Mouse (Mus musculus) embryonic fibroblast, embryonic 13.5 days (primary cell): Measurements from ENCODE around the gene Znrf4. TPM values are rescaled to one million over a fixed set of nuclear protein-coding genes. Genes with fewer than 3 reads are reported as not detected.

Experiments
- H3K27ac ChIP-seq: 2 replicates; pipeline ENCODE4 v1.5.1; 2012; ENCODE audit warnings: low read length, control low read depth, inconsistent platforms; ENCODE audit not compliant: insufficient read depth
- H3K4me1 ChIP-seq: 2 replicates; pipeline ENCODE4 v1.6.1; 2011; ENCODE audit warnings: low read length; ENCODE audit not compliant: control insufficient read depth, insufficient read depth
- H3K4me3 ChIP-seq: 2 replicates; pipeline ENCODE4 v1.5.1; 2011; ENCODE audit warnings: mild to moderate bottlenecking, control low read depth, low read length; ENCODE audit not compliant: insufficient read depth
- CTCF ChIP-seq: IDR thresholded peaks from 2 replicates; pipeline ENCODE4 v1.5.1; 2011; ENCODE audit warnings: mild to moderate bottlenecking, control low read depth, low read length, moderate library complexity, borderline replicate concordance; ENCODE audit not compliant: insufficient read depth
- POLR2A ChIP-seq: IDR thresholded peaks from 2 replicates; pipeline ENCODE4 v1.6.1; 2011; ENCODE audit warnings: low read depth, mild to moderate bottlenecking, control low read depth, low read length, moderate library complexity
- polyA plus RNA-seq: library from polyadenylated mRNA; stranded (reverse); fragments of >200 nt; gene quantifications from 2 replicates; pipeline ENCODE4 v1.2.4, GENCODE M21; 2011; ENCODE audit warnings: low read depth; ENCODE audit not compliant: missing spikeins, insufficient read length

Znrf4 gene
- polyA plus RNA-seq, 1 experiment: not detected

DNA sequence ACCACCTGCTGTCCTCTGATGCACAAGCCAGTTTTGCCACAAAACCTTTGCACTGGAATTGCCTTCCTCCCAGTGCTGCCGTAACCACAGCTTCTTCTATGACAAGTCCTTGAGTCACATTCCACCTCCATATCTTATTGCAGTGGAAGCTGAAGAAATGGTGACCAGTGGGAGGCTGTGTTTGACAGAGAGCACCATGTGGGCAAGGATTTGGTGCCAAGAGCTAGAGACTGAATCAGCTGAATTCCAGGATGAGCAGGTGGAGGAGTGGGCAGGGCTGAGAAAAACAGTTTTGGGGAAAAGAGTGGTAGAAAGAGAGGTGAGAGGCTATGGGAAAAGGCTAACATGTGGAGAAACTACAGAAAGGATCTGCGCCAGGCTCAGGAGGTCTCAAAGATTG, 18.4 kb downstream of the Znrf4 start:
- TF ChIP-seq POLR2A (no peak), CTCF (no peak)
- no peaks in the 10 kb centered on the region for H3K4me1 ChIP-seq
- H3K4me3 ChIP-seq: no peak overlapping the region
- H3K27ac ChIP-seq: no peak overlapping the region

DNA sequence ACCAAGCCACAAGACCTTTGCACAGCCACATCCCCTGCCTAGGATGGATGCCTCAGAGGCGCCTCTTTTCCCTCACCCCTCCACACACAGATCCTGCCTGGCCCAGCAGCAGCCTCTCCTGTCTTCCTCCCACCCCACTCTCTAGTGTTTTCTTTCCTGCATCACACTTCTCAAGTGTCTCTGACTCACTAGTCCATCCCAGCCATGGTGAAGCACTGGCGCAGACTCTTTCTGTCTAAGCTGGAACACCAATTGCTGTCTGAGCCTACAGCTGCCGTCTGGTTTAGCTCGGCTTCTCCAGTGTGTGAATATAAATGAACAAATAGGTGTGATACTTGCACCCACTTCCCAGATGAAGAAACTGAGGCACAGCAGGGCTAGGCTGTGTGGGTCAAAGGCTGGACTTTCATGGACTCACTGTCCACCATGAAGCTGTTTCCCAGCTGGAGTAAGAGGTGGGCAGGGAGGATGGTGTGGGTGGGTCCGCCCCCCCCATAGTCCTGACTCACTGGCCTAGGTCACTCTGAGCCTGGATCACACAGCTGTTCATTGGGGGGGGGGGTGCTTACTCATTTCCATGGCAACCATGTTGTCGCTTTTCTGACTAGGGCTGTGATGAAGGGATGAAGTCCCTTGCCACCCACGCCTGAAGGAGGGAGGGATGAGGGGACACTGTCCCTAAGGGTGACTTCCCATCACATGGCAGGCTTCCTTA, 21.6 kb downstream of the Znrf4 start:
- no peak overlapping the region for H3K27ac ChIP-seq
- H3K4me3 ChIP-seq: no peak overlapping the region
- H3K4me1 ChIP-seq: no peaks in the 10 kb centered on the region
- TF ChIP-seq POLR2A (no peak), CTCF (no peak)

DNA sequence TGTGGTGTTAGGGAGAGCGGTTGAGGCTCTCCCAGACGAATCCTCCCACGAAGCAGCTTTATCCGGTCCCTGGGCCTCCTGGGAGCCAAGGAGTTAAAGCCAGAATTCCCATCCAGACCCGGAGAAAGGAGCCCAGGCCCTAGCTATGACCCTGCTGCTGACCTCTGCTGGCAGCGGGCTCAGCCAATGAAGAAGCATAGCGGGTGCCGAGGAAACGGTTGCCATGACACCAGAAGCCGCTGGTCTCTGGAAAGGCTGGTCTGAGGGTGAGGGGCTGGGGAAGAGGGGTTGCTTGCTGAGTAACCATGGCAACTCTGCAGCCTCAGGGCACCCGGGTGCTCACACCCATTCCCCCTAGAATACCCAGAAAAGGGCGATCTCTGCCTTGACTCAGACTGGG, 24.2 kb downstream of the Znrf4 start:
- Histone ChIP-seq H3K4me1 (no peaks in the 10 kb centered on the region), H3K27ac (no peak overlapping the region), H3K4me3 (no peak overlapping the region)
- TF ChIP-seq CTCF: no peak
- TF ChIP-seq POLR2A: no peak

DNA sequence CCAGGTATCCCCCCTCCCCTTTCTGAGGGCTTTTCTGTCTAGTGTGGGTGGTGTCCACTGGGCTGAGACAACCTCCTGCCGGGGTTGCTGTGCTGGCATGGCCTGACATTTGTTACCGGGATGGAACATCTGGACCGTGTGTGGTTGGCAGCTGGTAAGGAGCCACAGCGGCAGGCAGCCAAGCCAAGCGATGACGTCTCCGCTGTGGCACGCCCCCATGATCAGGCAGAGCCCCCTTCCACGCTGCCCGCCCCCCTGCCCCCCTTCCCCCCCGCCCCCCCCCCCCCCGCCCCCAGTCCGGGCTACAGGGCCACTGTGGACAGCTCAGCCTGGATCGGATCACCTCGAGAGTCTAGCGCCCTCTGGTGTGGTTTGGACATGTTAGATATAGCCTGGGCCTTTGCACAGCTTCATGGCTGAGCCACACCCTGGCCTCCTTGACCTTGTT, 24.8 kb downstream of the Znrf4 start:
- H3K27ac ChIP-seq: no peak overlapping the region

DNA sequence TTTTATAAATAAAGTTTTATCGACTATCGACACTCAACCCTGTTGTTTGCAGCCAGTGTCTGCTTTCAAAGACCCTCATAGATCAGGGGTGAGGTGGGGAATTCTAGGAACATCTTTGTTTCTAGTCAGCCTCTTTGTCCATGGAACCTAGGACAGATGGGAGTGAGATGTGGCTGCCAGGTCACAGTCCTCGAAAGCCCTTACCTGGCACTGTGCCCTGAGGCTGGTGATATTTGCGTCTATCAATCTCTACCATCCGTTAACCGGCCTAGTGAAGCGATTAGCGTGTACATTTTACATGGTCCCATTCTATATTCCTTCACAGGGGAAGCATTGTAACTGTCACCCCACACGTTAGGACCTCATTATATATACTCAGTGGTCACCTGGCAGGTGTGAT, 26.3 kb downstream of the Znrf4 start:
- H3K4me1 ChIP-seq: no peaks in the 10 kb centered on the region
- H3K27ac ChIP-seq: no peak overlapping the region
- no peak for TF ChIP-seq CTCF
- no peak for TF ChIP-seq POLR2A
- H3K4me3 ChIP-seq: no peak overlapping the region

More for the DNA sequence above, 24.8 kb downstream of the Znrf4 start:
- Histone ChIP-seq H3K4me1 (no peaks in the 10 kb centered on the region), H3K4me3 (no peak overlapping the region)
- TF ChIP-seq POLR2A: no peak
- TF ChIP-seq CTCF: 0 out of 2 replicates have a peak, but pooled peaks have one; percentile 40

DNA sequence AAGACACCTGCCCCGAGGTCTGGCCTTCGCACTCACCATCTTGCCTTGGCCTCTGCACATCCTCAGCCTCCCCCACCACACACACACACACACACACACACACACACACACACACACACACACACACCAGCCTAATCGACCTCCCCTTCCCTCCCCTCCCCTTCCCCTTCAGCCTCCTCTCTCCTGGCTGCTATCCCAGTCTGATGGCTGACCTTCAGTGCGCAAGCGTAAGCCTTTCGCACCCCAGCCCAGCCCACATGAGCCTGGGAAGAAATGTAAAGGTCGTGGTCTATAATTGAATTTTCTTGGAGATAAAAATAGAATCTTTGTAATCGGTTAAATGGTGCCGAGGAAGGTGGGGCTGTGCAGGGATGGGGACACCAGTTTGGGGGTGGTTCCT, 27.1 kb downstream of the Znrf4 start:
- H3K4me1 ChIP-seq: no peaks in the 10 kb centered on the region
- no peak overlapping the region for H3K4me3 ChIP-seq
- H3K27ac ChIP-seq: no peak overlapping the region
- TF ChIP-seq CTCF: no peak
- no peak for TF ChIP-seq POLR2A

DNA sequence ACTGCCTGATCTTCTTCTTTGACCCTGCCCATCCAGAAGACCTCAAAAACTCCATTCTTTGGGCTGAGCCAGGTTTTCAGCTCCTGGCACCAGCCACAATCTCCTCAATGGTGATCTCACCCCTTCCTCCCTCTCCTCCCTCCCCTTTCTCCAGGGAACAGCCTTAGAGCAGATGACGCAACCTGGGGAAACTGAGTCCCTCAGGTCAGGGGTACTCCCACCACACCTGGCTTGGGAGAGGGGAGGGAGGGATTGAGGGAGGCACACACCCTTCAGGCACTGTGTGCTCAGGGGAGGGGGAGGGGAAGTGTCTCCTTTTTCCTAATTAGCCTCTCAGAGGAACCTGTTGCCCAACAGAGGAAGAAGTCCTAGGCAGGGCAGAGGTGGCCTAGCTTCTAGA, 29.6 kb downstream of the Znrf4 start:
- Histone ChIP-seq H3K27ac (no peak overlapping the region), H3K4me3 (no peak overlapping the region), H3K4me1 (0 out of 2 replicates have a peak, but pooled peaks cover 2% of the 10 kb centered on the region)
- TF ChIP-seq CTCF (no peak), POLR2A (no peak)

DNA sequence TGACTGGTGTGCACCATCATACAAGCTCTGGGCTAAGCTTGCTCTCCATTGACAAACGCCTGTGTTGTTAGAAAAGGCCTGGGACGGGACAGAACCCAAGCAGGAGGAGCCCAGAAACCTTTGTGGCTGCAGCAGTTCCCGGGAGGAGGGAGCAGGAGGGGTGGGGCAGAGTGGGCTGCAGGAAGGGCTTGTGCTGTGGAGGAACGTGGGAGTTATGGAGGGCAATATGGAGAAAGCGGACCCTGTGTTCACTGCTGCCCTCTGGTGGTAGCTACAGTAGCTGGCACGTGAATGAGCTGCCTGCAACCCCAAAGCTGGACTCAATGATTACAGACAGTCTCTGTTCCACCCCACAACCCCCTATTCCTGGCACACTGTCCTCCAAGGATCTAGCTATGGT, 32.9 kb downstream of the Znrf4 start:
- peak; percentile 95 for TF ChIP-seq CTCF
- TF ChIP-seq POLR2A: no peak
- H3K4me1 ChIP-seq: 0 out of 2 replicates have a peak, but pooled peaks cover 2% of the 10 kb centered on the region
- no peak overlapping the region for H3K27ac ChIP-seq
- H3K4me3 ChIP-seq: no peak overlapping the region

DNA sequence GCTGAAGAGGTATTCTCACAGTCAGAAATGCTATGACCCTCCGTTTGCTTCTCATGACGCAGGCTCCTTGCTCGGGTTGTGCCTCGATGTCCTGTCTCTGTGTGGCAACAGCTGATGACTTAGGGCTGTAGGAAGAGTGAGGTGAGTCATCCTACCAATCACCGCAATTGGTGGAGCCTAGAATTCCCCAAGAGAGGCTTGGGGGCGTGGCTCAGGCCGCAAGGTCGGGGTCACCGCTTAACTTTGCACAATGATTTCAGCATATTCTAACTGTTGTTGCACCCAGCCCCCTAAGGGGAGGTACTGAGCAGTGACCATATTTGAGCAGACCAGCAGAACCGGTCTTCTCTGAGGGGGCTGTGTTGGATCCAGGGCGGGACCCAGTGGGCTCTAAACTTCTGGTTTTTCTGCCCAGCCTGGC, 34.0 kb downstream of the Znrf4 start:
- 0 out of 2 replicates have a peak, but pooled peaks cover 2% of the 10 kb centered on the region for H3K4me1 ChIP-seq
- TF ChIP-seq POLR2A (no peak), CTCF (no peak)
- H3K4me3 ChIP-seq: no peak overlapping the region
- no peak overlapping the region for H3K27ac ChIP-seq

DNA sequence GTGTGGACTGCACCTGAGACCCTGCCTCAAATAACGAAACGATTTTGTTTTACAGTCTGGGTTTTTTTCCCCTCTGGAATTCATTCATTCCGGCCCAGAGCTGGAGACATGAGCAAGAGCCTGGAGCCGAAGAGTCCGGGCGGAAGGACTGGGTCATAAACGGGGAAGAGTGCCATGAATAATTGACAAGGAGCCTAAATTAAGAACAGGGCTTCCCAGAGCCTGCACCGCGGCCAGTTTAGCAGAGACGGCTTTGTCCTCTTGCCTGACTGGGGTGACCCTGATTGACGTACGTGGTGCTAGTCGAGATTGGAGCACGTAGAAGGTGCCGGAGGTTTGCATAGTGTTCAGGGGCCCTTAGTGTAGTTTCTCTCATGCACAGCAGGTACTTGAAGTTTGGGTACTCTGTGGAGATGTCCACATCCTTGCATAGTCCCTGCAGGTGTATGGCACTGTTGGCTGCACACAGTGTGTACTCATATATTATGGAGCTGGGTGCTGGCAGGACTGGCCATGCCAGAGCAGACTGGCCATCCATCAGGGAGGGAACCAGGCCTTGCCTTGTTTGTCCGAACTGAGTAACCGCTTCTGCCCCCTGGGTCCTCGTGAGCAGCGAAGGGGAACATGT, 34.9 kb downstream of the Znrf4 start:
- Histone ChIP-seq H3K4me3 (no peak overlapping the region), H3K27ac (no peak overlapping the region), H3K4me1 (0 out of 2 replicates have a peak, but pooled peaks cover 2% of the 10 kb centered on the region)
- TF ChIP-seq POLR2A (no peak), CTCF (no peak)

DNA sequence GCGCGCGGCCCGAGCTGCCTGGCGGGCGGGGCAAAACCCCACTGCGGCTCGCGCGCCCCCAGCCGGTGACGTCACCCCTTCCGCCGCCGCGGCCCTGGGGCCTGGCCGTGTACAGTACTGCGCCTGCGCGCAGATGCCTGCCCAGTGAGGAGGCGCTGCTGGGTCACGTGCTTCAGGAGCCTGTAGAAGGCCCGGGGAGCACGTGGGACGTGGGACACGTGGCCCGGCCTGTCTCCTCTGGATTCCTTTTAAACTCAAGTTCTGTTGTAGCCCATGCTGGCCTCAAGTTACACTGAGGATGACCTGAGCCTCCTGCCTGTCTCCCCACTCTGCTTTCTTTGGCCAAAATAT, 35.9 kb downstream of the Znrf4 start, which contains the start of gene Ptprs:
Ptprs (minus strand) TSS at position 82 of the 351 bp plus-strand sequence.
- Histone ChIP-seq H3K4me1 (0 out of 2 replicates have a peak, but pooled peaks cover 2% of the 10 kb centered on the region), H3K27ac (no peak within 1 kb of the TSS), H3K4me3 (peak within 1 kb of the TSS; percentile 62)
- TF ChIP-seq POLR2A (no peak), CTCF (no peak)
